Mouse (Mus musculus): ENCODE data around the gene Afap1l2.

DNA sequence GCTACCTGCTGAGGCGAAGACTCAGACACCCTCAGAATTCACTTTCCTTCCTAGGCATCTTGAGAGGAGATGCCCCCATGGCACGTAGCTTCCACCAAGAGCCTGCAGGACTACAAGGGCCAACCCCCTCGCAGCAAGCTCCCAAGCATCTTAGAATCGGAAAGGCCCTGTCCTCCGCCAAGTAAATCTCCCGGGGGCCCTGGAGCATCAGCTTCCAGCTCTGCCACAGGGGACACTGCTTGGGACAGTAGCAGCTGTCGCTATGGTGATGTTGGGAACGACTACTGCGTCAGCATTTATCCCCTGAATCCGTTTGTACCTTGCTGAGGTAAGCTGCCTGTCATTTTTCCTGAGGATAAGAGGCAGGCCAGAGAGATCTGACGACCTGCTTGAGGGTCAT, 97.5 kb downstream of the Afap1l2 start:
- TF ChIP-seq USF1 (IDR thresholded peaks at IDR 0.05; ENCODE audit: low read depth) (no peak), CTCF (IDR thresholded peaks at IDR 0.05; ENCODE audit: control insufficient read depth, insufficient read depth, insufficient read length) (no peak)
